Mouse (Mus musculus): ENCODE measurements around the gene Fnbp1l. TPM values are rescaled to one million over a fixed set of nuclear protein-coding genes. Genes with fewer than 3 reads are reported as not detected.

Fnbp1l gene
- total RNA-seq, 2 experiments from 2014 or later: 36.1 to 47.9 TPM

GRCm38 (mm10) chr3:122606105-122606801, 13.3 kb downstream of the Fnbp1l start:
- no peak for DNase-seq (ENCODE audit: low spot score in 2 of 2)

- DNase-seq (ENCODE audit: low spot score in 2 of 2): no peak
These were observed 16.3 kb downstream of the Fnbp1l start for GRCm38 (mm10) chr3:122603229-122603628.

GRCm38 (mm10) chr3:122602370-122602769, 17.1 kb downstream of the Fnbp1l start:
- DNase-seq (ENCODE audit: low spot score in 2 of 2): no peak

GRCm38 (mm10) chr3:122599291-122599690, 20.2 kb downstream of the Fnbp1l start:
- no peak for DNase-seq (ENCODE audit: low spot score in 2 of 2)

DNA sequence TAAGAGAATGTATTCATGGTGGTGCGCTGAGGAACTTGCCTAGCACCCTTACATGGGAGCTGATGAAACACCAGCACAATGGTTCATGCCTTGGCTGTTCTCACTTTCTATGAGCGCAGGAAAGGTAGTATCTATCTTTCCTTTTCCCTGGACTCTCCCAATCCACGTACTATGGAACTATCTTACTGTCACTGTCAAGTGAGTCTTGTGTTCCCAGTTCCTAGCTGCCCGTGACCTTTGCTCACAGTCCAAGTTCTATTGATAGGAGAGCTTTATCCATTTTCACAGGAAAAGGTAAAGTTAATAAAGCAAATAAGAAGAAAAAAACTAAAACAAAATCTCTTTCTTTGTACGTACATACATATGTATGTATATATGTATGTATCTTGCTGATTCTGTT, 28.7 kb downstream of the Fnbp1l start:
- DNase-seq (ENCODE audit: low spot score in 2 of 2): no peak

DNA sequence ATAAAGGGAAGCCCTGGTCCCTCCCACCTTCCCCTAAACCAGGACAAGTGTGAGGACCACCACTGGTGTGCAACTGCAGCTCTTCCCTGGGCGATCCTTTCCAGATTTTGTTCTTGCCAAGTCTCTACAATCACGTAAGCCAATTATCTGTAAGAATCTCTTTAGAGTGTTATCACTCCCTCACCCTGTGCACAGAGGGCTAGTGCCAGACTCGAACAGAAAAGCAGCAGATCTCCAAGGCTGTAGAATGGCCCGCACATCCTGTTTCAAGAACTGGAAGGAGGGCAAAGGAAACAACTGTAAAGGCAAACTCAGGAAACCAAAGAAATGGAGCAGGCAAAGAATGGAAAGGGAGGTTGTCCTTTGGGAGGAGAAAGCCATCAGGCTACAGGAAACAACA, 29.2 kb downstream of the Fnbp1l start:
- DNase-seq (ENCODE audit: low spot score in 2 of 2): no peak

- no peak for DNase-seq (ENCODE audit: low spot score in 2 of 2)
These were observed 32.4 kb downstream of the Fnbp1l start for GRCm38 (mm10) chr3:122586918-122587641.

DNA sequence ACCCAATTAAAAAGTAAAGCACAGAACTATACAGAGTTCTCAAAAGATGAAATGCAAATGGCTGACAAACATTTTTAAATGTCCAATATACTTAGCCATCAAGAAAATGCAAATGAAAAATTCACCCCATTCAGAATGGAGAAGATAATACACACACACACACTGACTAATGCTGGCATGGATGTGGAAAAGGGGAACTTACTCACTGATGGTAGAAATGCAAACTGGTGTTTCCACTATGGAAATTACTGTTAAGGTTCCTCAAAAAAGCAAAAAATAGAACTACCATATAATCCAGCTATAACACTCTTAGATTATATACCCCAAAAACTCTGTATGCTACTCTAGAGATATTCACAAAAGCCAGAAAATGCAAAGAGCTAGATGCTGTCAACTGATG, 42.2 kb downstream of the Fnbp1l start:
- DNase-seq (ENCODE audit: low spot score in 2 of 2): no peak

GRCm38 (mm10) chr3:122574921-122575320, 44.6 kb downstream of the Fnbp1l start:
- no peak for DNase-seq (ENCODE audit: low spot score in 2 of 2)

- DNase-seq (ENCODE audit: low spot score in 2 of 2): no peak
These were observed 45.9 kb downstream of the Fnbp1l start for GRCm38 (mm10) chr3:122573426-122574286.

- DNase-seq (ENCODE audit: low spot score in 2 of 2): no peak
These were observed 53.0 kb downstream of the Fnbp1l start for GRCm38 (mm10) chr3:122566549-122566948.

DNA sequence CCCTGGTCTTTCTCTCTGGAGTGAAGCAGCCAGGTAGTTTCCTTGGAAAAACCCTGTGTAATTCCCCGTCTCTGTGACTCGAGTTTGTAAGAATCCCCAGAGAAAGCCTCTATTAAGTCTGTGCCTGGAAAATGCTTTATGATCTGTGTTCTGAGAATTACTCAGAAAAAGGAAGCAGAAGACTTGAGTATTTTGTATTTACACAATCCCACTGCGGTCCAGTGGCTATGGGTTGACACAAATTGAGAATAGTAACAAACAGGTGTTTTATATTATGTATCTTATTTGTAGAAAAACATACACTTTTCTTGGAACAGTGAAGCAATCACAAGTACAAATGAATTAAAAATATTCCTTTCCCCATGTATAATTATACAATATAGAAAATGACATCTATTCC, 53.4 kb downstream of the Fnbp1l start:
- DNase-seq (ENCODE audit: low spot score in 2 of 2): no peak

GRCm38 (mm10) chr3:122565285-122565684, 54.2 kb downstream of the Fnbp1l start:
- DNase-seq (ENCODE audit: low spot score in 2 of 2): no peak

GRCm38 (mm10) chr3:122557766-122558165, 61.7 kb downstream of the Fnbp1l start:
- no peak for DNase-seq (ENCODE audit: low spot score in 2 of 2)

GRCm38 (mm10) chr3:122551174-122551573, 68.3 kb downstream of the Fnbp1l start:
- no peak for DNase-seq (ENCODE audit: low spot score in 2 of 2)

GRCm38 (mm10) chr3:122547469-122547868, 72.0 kb downstream of the Fnbp1l start:
- no peak for DNase-seq (ENCODE audit: low spot score in 2 of 2)

DNA sequence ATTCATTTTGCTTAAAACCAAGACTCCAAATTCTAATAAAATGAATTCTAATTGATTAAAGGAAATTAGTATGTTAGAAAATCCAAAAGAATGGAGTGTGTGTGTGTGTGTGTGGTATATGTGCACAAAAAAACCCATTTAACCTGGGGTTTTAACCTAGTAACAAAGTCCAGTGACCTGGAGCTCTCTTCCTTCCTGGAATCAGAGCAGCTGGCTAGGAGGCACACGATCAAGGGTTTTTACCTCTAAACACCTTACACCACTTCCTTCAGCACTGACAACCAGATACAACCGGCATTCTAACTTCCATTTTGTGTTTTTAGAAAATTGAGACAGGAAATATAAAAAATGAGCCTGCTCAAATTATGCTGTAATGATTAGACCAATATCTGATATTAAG, 74.2 kb downstream of the Fnbp1l start:
- DNase-seq (ENCODE audit: low spot score in 2 of 2): no peak

DNA sequence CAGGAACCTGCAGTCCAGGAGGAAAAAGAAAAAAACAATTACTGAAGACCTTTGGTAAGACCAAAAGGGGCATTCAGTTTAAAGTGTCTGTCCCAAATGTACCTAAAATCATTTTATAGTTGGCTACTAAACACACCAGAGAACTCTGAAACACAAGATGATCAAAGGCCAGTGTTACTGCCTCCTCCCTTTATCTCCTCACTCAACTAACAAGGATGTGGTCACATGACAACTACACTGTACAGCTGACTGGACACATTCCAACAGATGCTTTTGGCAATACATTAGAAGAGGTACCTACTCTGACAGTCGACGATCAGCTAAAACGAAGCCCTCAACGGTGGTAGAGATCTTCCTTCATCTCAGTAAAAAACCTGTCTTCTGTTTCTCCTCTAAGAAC, 78.6 kb downstream of the Fnbp1l start:
- no peak for DNase-seq (ENCODE audit: low spot score in 2 of 2)

DNA sequence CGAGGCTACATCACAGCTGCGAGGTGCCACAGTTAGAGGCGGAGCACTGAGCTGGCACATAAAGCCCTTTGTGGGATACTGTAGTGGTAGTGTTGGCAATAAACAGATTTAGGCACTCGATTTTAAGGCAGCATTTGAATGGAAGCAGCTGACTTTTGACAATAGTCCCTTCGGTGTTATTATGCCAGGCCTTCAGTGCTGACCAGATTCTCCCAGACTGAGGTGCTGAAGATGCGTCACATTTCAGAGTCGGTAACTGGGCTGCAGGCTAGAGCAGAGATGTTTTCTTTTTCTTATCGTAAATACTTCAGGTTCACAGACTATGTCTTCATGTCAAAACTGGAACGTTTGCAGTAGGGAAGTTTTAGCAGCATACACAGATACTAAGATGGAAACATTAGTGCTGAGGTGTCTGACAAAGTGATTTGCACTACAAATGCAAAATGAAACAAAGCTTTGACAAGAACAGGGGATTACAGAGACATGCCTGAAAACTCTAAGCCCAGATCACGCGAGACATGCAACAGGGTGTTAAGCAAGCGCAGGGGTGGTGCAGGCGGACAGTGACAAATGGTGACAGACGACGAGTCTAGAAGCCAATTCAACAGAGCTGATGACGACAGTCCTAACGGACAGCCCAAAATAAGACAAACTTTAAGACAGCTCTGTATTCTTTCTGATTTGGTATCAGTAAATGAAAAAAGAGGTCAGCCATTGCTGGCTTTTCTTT, 79.4 kb downstream of the Fnbp1l start:
- no peak for DNase-seq (ENCODE audit: low spot score in 2 of 2)

- no peak for DNase-seq (ENCODE audit: low spot score in 2 of 2)
These were observed 80.7 kb downstream of the Fnbp1l start for GRCm38 (mm10) chr3:122538851-122539250.

Data from adrenal gland, postnatal 4 days (tissue).